Mouse (Mus musculus) hindbrain, embryonic 12.5 days (tissue): ENCODE measurements around the gene Camta1. TPM values are rescaled to one million over a fixed set of nuclear protein-coding genes. Genes with fewer than 3 reads are reported as not detected.

Experiments used
- ATAC-seq: fragments of 200-750 bp; cut with Nextera tagmentation; 2 replicates; pipeline ENCODE4 v1.8.0; 2017; ENCODE audit warnings: moderate TSS enrichment; ENCODE audit not compliant: low FRiP score
- H3K27ac ChIP-seq: fragments of 300-500 bp; sonication (generic); 2 replicates; pipeline ENCODE4 v1.5.1; 2016; ENCODE audit warnings: mild to moderate bottlenecking
- H3K27me3 ChIP-seq: fragments of 300-500 bp; sonication (generic); 2 replicates; pipeline ENCODE4 v1.6.1; 2016; ENCODE audit warnings: mild to moderate bottlenecking
- H3K36me3 ChIP-seq: fragments of 300-500 bp; sonication (generic); 2 replicates; pipeline ENCODE4 v1.6.1; 2016; ENCODE audit warnings: mild to moderate bottlenecking
- H3K4me1 ChIP-seq: fragments of 300-500 bp; sonication (generic); 2 replicates; pipeline ENCODE4 v1.6.1; 2016
- H3K4me2 ChIP-seq: fragments of 300-500 bp; sonication (generic); replicated peaks from 2 replicates; pipeline ENCODE4 v1.6.1; 2016; ENCODE audit warnings: mild to moderate bottlenecking
- H3K4me3 ChIP-seq: fragments of 300-500 bp; sonication (generic); 2 replicates; pipeline ENCODE4 v1.5.1; 2016; ENCODE audit warnings: mild to moderate bottlenecking
- H3K9ac ChIP-seq: fragments of 300-500 bp; sonication (generic); 2 replicates; pipeline ENCODE4 v1.6.1; 2016; ENCODE audit warnings: mild to moderate bottlenecking, moderate library complexity
- H3K9me3 ChIP-seq: fragments of 300-500 bp; sonication (generic); replicated peaks from 2 replicates; pipeline ENCODE4 v1.6.1; 2016; ENCODE audit warnings: mild to moderate bottlenecking
- WGBS: fragments of 180-500 bp; shearing (Covaris S2); methylation state at CpG from one replicate; pipeline ENCODE4 v1.1.7; 2016; 5-methylcytosine and 5-hydroxymethylcytosine counted together
- polyA plus RNA-seq: library from polyadenylated mRNA; unstranded; fragments of >200 nt; fragmentation: Nextera tagmentation; extraction: Ambion mirVana; gene quantifications from 2 replicates; pipeline ENCODE4 v1.2.1, GENCODE M21; 2016

Gene Camta1
- polyA plus RNA-seq, 1 experiment from 2014 or later = 136 TPM

DNA sequence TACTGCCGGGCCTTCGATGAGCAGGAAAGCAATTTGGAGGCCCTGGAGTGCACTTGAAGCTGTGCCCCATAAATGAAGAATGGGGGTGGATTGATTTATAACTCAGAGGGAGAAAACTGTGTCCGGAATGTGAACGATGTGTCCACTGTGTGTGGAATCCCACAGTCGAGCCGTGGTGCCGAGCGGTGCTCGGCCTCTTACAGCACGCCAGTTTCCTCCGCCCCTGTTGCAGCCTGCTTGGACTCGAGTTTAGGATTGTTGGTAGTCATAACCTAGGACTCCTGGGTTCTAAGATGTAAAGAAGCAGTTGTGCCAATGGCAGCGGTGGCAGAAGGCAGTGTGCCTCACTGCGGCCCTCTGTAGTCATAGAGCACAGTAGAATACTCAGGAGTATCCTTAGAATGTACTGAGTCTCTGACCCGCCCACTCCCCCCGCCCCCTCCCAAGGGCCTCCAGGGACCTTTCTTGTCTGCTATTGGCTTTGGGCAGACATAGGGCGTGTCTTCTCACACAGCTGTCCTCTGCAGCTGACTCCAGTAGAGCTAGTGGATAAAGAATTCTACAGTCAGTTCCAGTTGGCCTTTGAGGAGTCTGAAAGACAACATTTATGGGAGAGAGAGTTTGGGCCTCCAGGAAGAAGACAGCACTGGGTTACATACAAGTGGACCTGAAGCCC lies 457.0 kb downstream of the Camta1 start:
- Histone ChIP-seq H3K9me3 (no peaks in the 10 kb centered on the region), H3K27me3 (no peaks in the 10 kb centered on the region), H3K4me2 (no peak overlapping the region), H3K36me3 (no peaks in the 10 kb centered on the region), H3K4me3 (no peak overlapping the region), H3K27ac (no peak overlapping the region), H3K4me1 (peaks cover 10% of the 10 kb centered on the region; the same call in 1 of the 2 replicates), H3K9ac (no peak overlapping the region)
- 0 out of 2 replicates have a peak, but pooled peaks have one; percentile 30 for ATAC-seq
- WGBS = 70% methylated on average over 17 of the region's 17 CpGs

DNA sequence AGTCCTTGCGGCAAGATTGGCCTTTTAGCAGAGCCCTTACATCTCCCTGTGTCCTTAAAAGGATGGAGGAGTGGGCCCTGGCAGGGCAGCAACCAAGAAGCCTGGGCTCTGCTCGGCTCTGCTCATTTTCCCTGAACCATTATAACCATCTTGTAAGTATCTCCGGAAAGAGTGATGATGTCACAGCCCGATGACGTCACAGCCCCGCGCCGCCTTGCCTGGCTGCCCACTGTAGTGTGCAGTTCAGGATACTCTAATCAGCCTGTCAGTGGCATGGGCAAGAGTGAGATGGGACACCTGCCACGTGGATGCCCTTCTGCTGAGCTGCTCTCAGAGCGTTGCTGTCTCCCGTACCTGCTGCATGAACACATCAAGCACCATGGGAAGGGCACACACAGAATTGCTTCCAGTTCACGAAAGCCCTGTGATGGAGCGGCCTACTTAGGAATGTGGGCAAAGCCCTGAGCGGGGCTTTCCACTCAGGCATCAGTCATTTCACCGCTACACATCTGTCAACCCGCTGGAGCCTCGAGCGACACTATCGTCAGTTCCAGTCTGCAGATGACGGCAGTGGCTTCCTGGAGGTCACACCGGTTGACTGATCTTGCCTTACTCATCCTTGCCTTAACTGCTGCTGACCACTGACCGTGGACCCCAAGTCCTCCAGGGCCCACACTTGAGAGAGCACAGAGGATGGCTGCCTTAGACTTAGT lies 459.8 kb downstream of the Camta1 start:
- H3K4me2 ChIP-seq = no peak overlapping the region
- H3K4me1 ChIP-seq = peaks cover 10% of the 10 kb centered on the region; the same call in 1 of the 2 replicates
- no peaks in the 10 kb centered on the region for H3K36me3 ChIP-seq
- H3K9ac ChIP-seq = no peak overlapping the region
- no peak overlapping the region for H3K4me3 ChIP-seq
- ATAC-seq = peak; percentile 35; the same call in 1 of the 2 replicates
- no peak overlapping the region for H3K27ac ChIP-seq
- 0 out of 2 replicates have a peak, but pooled peaks cover 4% of the 10 kb centered on the region for H3K9me3 ChIP-seq
- H3K27me3 ChIP-seq = no peaks in the 10 kb centered on the region
- 85% methylated on average over 22 of the region's 22 CpGs for WGBS

DNA sequence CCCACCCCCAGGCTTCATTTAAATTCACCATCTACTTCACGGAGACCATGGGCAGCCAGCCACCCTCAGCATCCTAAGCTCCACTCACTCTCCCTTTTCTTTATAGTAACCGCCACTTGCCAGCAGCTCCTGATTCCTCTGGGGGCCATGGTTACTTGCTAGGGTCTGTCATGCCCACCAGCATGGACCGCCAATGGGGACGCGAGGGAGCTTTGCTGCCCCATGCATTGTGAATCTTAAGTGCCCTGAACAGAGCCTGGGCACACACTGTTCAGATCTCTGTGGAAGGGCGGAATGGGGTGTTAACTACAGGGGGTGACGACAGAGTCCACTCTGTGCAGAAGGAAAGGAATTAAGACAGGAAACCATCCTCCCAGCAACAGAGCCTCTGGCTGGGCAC lies 465.1 kb downstream of the Camta1 start:
- Histone ChIP-seq H3K36me3 (no peaks in the 10 kb centered on the region), H3K4me1 (peaks cover 3% of the 10 kb centered on the region; the same call in 1 of the 2 replicates), H3K27me3 (no peaks in the 10 kb centered on the region), H3K9me3 (0 out of 2 replicates have a peak, but pooled peaks cover 4% of the 10 kb centered on the region), H3K9ac (no peak overlapping the region), H3K4me2 (no peak overlapping the region), H3K27ac (no peak overlapping the region), H3K4me3 (no peak overlapping the region)
- WGBS = 78% methylated on average over 7 of the region's 7 CpGs
- ATAC-seq = no peak; the same call in 1 of the 2 replicates

DNA sequence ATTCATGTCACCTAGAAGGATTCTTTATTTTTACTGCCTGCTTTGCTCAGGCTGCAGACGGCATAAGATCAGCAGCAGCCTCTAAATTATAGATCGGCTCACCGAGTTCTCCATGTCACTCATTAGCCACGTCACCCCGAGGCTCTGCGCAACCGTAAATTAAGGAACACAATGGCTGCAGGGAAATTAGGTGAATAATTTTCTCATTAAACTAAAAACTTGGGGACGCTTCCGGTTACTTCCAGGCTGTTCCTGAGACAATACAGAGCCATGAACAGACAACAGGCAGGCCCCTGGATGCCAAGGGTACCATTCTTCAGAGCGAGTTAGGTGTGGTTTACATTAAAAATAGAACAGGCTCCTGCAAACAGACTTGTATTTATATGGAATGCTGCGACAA lies 472.3 kb downstream of the Camta1 start:
- H3K36me3 ChIP-seq = no peaks in the 10 kb centered on the region
- H3K9ac ChIP-seq = no peak overlapping the region
- no peak for ATAC-seq
- WGBS = 49% methylated on average over 11 of the region's 11 CpGs
- no peak overlapping the region for H3K4me3 ChIP-seq
- peaks cover 40% of the 10 kb centered on the region for H3K4me1 ChIP-seq
- H3K27me3 ChIP-seq = peaks cover 16% of the 10 kb centered on the region
- H3K27ac ChIP-seq = peak overlapping the region; percentile 31; the same call in 1 of the 2 replicates
- H3K4me2 ChIP-seq = no peak overlapping the region
- no peaks in the 10 kb centered on the region for H3K9me3 ChIP-seq

DNA sequence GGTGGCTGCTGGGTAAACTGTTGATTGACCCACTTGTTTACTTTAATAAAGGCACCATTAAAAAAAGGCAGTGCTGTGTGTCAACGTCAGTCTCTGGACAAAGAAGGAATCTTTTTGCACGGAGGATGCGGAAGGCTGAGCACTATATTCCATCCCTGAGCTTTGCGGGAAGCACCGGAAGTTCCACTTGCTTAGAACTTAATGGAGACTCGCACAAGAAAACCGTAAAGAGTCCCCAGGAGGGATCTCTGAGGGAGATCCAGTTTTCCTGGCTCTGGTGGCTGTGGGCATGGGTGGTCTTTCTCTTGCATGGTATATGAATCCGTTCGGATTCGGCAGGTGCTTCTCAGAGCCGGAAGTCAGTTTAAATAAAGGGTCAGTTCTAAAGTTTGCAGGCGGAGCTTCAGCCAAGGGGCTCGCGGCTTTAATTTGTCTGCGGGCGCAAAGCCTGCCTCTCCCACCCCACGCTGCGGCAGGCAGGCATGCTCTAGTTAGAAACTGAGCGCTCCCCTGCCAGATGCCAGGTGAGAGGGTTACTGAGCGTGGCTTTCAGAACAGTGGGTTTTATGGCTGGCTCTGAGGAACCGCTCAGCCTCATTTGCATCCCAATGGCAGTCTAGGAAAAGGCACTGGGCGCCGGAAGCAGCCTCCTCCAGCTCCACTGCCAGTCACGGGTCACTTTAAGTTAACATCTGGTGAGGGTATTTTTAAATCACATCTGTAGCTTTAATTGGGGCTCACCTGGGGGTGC lies 474.8 kb downstream of the Camta1 start:
- under 1% methylated on average over 24 of the region's 24 CpGs for WGBS
- Histone ChIP-seq H3K9me3 (no peaks in the 10 kb centered on the region), H3K4me1 (peaks cover 40% of the 10 kb centered on the region), H3K27ac (peak overlapping the region; percentile 40; the same call in 1 of the 2 replicates), H3K36me3 (no peaks in the 10 kb centered on the region), H3K4me2 (peak overlapping the region; percentile 58), H3K27me3 (peaks cover 20% of the 10 kb centered on the region), H3K9ac (peak overlapping the region; percentile 50), H3K4me3 (peak overlapping the region; percentile 33)
- no peak for ATAC-seq

DNA sequence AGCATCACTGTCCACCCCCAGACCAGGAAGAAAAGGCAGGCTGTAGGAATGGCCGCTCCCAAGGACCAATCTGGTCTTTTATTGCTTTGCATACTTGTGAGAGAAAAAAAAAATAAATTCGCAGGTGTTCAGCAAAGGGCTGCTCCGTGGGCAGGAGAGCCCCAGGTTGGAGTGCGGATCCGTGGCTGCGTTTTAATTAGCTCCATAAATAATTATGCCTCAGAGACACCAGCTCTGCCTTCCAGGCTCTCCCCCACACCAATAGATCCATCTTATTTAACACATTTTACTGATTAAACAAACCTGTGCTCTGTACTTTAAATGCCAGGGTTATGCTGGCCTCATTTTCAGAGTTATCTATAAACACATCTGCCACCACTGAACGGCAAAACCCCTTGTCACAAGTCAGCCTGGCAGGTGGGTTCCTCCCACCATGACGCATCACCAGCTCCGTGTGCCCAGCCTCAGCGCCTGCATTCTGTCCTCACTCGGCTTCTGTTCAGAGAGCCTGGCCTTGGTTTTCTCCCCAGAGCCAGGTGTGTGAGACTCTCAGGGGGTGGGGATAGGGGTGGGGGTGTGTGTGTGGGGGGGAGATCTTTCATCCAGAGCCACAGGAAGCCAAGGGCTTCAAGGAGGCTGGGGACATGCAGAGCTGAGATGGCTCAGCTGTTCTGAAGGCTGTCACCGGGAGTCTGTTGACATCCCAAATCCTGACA lies 475.5 kb downstream of the Camta1 start:
- H3K27me3 ChIP-seq = peaks cover 20% of the 10 kb centered on the region
- 0 out of 2 replicates have a peak overlapping the region, but pooled peaks have one; percentile 40 for H3K27ac ChIP-seq
- H3K4me2 ChIP-seq = peak overlapping the region; percentile 58
- peaks cover 40% of the 10 kb centered on the region for H3K4me1 ChIP-seq
- no peaks in the 10 kb centered on the region for H3K9me3 ChIP-seq
- H3K36me3 ChIP-seq = no peaks in the 10 kb centered on the region
- peak overlapping the region; percentile 50; the same call in 1 of the 2 replicates for H3K9ac ChIP-seq
- H3K4me3 ChIP-seq = peak overlapping the region; percentile 33
- 13% methylated on average over 12 of the region's 12 CpGs for WGBS
- ATAC-seq = no peak

DNA sequence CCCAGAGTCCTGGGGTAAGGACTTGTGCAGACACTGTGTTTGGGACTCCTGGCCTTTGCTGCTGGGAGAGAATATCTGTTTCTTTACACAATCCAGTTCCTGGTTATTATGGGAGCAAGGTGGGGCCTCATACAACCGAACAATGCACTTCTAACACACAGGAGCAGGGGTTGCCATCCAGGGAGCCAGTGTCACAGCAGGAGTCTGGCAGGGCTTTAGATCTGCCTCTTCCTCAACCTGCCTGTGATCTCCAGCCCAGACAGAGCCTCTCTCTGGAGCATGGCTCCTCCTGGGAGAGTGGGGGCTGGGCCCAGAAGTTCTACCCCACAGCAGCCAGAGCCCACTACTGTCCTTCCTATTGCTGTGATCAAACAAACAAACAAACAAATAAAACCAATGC lies 483.9 kb downstream of the Camta1 start:
- Histone ChIP-seq H3K27ac (no peak overlapping the region), H3K27me3 (no peaks in the 10 kb centered on the region)

DNA sequence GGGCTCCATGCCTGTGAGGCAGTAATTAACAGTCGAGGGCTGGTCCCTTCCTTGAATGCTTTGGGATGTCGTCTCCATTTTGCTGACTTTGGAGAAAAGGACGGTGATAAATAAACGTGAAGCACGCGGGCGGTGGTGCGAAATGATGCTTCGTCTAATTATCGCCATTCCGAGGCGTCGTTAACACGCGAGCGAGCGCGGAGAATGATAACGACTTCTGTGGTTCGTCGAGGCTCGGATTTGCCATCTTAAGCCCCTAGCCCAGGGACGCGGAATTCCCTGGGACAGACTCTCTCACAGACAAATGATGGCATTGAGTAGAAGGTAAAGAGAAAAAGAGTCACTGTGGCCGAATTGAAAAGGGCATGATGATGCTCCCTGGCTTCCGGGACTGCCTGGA lies 485.4 kb downstream of the Camta1 start:
- Histone ChIP-seq H3K4me1 (no peaks in the 10 kb centered on the region), H3K4me3 (no peak overlapping the region), H3K9me3 (no peaks in the 10 kb centered on the region), H3K27me3 (no peaks in the 10 kb centered on the region), H3K4me2 (no peak overlapping the region), H3K36me3 (no peaks in the 10 kb centered on the region), H3K27ac (0 out of 2 replicates have a peak overlapping the region, but pooled peaks have one; percentile 1), H3K9ac (no peak overlapping the region)
- 65% methylated on average over 26 of the region's 26 CpGs for WGBS
- ATAC-seq = no peak

More for the DNA sequence above, 483.9 kb downstream of the Camta1 start:
- Histone ChIP-seq H3K36me3 (no peaks in the 10 kb centered on the region), H3K4me2 (no peak overlapping the region), H3K9me3 (no peaks in the 10 kb centered on the region), H3K9ac (no peak overlapping the region), H3K4me3 (no peak overlapping the region), H3K4me1 (no peaks in the 10 kb centered on the region)
- no peak for ATAC-seq
- WGBS = 48% methylated on average over 1 of the region's 1 CpGs

DNA sequence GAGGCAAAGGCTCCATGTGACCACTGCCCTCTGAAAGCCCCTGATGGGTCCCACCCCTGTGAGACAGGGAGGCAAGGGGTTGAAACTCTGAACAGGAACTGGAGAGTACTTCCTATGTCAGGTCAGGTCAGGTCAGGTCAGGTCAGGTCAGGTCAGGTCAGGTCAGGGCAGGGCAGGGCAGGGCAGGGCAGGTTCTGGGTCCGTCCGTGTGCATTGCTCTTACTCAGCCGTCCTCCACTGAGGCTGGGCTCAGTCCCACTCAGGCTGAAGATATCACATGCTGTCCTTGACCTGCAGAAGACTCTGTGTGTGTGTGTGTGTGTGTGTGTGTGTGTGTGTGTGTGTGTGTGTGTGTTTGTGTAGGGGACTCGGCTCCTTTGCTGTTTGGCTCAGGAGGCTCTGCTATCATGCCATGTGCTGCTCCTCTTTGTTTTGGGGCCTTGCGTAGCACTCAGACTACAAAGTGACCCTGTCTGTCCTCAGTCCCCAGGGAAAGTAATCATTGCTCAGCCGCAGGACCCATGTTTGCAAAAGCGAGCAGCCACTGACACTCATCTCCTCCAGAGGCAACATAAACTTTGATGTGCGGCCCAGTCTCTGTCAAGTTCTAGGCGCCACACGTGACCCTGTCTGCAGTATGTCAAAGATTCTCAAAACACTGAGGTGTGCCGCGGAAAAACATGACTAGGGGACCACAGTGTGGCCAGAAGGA lies 488.7 kb downstream of the Camta1 start:
- Histone ChIP-seq H3K36me3 (no peaks in the 10 kb centered on the region), H3K9me3 (no peaks in the 10 kb centered on the region), H3K4me1 (0 out of 2 replicates have a peak, but pooled peaks cover 3% of the 10 kb centered on the region), H3K27me3 (no peaks in the 10 kb centered on the region), H3K9ac (no peak overlapping the region), H3K27ac (no peak overlapping the region), H3K4me2 (no peak overlapping the region), H3K4me3 (no peak overlapping the region)
- 59% methylated on average over 12 of the region's 12 CpGs for WGBS
- ATAC-seq = no peak

DNA sequence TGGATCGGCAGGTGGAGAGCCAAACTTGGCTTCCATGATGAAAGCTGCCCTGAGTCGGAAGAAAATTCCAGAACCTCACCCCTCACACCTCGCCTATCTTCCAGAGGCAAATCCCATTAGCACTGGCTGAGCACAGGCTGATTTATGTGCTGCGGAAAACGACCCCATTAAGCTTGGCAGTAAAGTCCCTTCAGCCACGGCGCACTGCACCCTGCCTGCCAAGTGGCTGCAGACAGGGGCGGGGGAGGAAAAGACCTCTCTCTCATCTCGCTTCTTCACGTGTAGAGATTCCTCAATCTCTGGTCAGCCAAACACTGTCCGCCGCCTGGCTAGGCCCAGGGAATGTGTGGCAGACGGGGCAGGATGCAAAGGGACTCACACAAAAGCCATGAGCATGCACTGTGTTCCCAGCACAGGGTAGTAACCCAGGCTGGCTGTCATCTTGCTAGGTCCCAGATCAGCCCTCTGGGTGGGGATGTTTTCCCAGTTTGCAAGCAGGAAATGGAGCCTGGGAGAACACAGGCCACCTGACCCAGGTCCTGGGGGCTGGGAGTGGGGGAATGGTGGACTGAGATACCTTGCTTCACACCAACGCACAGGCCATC lies 494.6 kb downstream of the Camta1 start:
- H3K4me2 ChIP-seq = no peak overlapping the region
- no peaks in the 10 kb centered on the region for H3K9me3 ChIP-seq
- H3K36me3 ChIP-seq = no peaks in the 10 kb centered on the region
- WGBS = 61% methylated on average over 14 of the region's 14 CpGs
- peaks cover 13% of the 10 kb centered on the region; the same call in 1 of the 2 replicates for H3K4me1 ChIP-seq
- H3K27ac ChIP-seq = peak overlapping the region; percentile 8; the same call in 1 of the 2 replicates
- H3K9ac ChIP-seq = no peak overlapping the region
- no peak; the same call in 1 of the 2 replicates for ATAC-seq
- no peak overlapping the region for H3K4me3 ChIP-seq
- H3K27me3 ChIP-seq = no peaks in the 10 kb centered on the region
